Mouse (Mus musculus) hematopoietic stem cell, adult 5-6 weeks (primary cell): Measurements from ENCODE around the gene Traf2. TPM values are rescaled to one million over a fixed set of nuclear protein-coding genes. Genes with fewer than 3 reads are reported as not detected.

Source experiments
- ATAC-seq, 2 experiments: fragments of 125-278 bp in 1 of 2; replicated peaks in 1 of 2; 2 replicates each; pipeline ENCODE4 v1.8.0; 2016 to 2017; ENCODE audit warnings: inconsistent platforms in 2 of 2, mild to moderate bottlenecking in 2 of 2, moderate number of reproducible peaks in 2 of 2, low read depth in 1 of 2, moderate TSS enrichment in 1 of 2; ENCODE audit not compliant: low FRiP score in 2 of 2, poor library complexity in 2 of 2, severe bottlenecking in 2 of 2, insufficient read depth in 1 of 2, low TSS enrichment in 1 of 2
- total RNA-seq: library from RNA; stranded (forward); fragments of 172-1452, 232-1000 nt; gene quantifications from 2 replicates; pipeline ENCODE4 v1.2.3, GENCODE M21; 2017

The Traf2 gene
- 18.0 and 20.2 TPM in 2 replicates for total RNA-seq

DNA sequence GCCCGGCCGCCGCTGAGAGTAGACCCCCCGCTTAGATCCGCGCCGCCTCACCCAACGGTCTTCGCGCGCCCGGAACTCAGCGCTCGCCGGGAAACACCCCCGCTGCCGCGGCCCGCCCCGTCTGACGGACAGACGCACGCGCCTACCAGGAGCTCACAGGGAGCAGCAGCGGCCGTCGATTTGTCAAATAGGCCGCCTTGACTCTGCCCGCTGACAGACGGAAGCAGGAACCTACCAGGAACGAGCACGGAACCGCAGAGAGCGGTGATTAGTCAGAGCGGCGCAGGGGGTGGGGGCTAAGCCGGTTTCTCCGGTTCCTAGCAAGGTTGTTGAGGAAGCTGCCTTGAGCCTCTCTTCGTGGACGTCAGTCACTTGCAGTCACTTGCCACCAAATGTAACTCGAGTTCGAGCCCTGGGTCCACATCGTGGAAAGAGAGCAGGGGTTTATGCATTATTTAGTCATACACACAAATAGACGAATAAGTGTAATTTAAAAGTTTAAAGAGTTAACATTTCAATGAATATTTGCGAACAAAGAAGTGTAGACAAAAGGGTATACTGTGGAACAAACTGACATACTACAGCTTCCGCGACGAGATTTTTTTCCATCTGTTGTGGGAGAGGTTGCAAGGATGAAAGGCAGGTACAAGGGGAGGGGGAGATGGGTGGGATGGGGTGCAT is at the start of gene Traf2:
Traf2 (minus strand) TSS at position 130 of the 681 bp plus-strand sequence.
- peak; percentile 98 for ATAC-seq

- ATAC-seq, result peak; percentile 27 to 56; a peak in 1 of 4 replicates
Observed at GRCm38 (mm10) chr2:25591863-25592262, 45.1 kb upstream of the Traf2 start.

DNA sequence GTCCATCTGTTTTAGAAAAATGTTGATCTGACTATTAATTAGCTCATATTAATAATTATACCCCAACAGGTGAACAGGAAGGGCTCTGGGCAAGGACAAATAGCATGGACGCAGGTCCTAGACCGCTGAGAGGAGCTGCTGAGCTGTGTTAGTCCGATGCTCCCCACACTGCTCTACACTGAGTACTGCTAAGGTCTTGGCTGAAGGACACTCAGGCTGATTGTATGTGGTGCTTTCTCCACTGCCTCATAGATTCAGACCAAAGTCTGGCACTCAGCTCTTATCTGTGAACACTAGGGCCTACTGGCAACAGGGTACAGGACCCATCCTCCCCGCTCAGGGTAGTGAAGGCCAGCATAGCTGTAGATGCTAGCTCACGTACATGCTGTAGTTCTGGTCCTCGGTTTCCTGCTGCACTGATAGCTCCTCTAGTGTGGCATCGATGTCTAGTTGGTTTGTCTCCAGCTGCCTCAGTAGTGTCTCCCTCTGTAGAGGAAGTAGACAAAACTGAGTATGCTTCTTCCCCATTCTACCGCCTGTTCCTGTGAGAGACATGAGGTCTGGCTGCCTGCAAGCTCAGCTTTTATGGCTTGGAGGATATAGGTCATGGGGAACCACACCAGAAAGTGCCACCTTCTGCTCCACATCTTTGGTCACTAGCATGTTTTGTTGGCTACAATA is 41.6 kb upstream of the Traf2 start:
- ATAC-seq, result no peak

GRCm38 (mm10) chr2:25587290-25587689 is 40.5 kb upstream of the Traf2 start:
- no peak for ATAC-seq

- no peak for ATAC-seq
Observed at GRCm38 (mm10) chr2:25585601-25586000, 38.9 kb upstream of the Traf2 start.

- no peak for ATAC-seq
Observed at GRCm38 (mm10) chr2:25584856-25585255, 38.1 kb upstream of the Traf2 start.

DNA sequence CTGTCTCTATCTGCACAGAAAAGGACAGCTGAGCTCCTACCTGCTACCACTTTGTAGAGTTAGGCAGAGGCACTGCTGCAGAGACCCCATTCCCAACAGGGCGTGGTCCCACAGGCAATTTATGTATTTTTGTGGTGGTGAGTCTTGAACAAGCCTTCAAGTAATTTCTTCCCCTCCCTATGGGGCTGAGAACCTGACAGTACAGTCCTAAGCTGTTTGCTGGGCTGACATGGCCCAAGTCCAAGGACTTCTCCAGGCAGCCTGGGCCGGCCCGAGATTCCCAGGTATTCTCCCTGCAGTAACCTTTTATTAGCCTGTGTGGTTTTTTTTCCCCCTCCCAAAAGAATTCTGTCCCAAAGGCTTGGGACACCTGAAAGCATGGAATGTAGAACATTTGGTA is 37.4 kb upstream of the Traf2 start:
- ATAC-seq, result no peak

DNA sequence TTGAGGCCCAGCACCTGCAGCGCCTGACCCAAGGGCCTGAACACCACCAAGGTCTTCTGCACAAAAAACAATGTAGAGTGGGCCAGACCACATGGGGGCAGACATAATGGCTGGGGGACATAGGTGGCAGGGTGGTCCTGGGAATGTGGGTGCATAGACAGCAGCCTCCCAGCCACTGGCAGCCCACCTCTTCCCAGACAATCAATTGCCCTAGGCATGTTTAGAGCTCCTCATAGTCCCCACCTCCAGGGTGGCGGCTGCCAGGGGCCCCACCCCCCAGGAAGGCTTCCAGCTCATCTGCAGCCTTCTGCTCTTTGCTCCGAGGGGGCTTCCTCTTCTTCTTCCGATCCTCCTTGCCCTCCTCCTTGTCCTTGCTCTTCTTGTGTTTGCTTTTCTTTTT is 36.8 kb upstream of the Traf2 start:
- no peak for ATAC-seq

DNA sequence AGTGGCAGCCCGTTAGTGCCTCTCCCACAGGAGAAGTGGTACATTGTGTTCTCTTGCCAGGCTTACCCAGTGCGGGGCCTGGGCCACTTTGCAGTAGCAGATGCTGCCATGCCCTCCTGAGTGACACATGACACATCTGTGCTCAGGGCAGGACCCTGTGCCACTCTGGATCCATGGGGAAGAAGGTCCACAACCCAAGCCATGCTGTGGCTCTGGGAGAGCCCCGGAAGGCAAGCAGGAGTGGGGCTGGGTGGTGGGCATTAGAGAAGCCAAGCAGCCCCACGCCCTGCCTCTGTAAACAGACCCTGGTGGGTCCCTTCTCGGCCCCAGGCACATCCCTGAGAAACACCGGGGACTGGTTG is 36.4 kb upstream of the Traf2 start:
- no peak for ATAC-seq

- peak; percentile 40 to 41; a peak in 3 of 4 replicates for ATAC-seq
Observed at GRCm38 (mm10) chr2:25582466-25583119, 35.9 kb upstream of the Traf2 start.

DNA sequence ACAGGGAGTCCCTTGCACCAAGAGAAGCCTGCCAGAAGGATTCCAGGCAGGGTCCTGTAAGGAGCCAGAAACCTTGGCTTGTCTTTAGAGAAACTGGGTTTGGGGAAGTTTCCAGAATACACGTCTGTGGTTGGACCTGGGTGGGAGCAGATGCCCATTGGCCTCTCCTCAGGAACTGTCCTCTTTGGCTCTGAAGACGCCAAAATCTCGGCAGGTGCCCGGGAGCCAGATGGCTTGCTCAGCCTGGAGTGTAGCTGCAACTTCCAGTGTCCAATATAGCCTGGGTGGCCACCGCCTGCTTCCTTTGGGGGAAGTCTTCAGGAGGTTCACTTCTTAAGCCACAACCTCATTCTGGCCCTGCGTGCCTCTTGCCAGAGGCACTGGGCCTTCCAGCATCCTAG is 35.2 kb upstream of the Traf2 start:
- ATAC-seq, result peak; percentile 9 to 24; a peak in 1 of 4 replicates

GRCm38 (mm10) chr2:25581294-25581864 is 34.6 kb upstream of the Traf2 start, which contains the start of gene Ajm1:
Gene Ajm1, minus strand, starts transcription at chr2:25581757.
- peak; percentile 59 to 78 for ATAC-seq

DNA sequence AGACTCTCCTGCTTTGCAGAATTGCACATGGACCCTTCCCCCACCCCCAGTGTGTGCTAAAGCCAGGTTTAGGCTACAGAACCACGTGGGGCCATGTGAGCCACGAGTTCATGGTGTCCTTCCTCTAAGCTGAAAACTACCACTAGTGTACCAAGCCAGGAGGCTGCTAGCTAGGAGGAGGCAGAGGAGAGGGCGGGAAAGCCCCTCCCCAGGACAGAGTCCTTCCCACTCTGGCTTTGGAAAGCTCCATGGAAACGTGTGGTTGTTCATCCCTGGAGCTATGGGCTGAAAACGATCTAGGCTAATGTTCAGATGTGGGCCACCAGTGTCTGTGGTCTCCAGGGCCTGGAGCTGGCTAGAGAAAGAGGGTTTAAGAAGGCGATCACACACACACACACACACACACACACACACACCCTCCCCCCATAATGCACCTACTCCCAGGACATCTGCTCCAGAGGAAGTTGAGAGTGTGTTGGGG is 33.9 kb upstream of the Traf2 start:
- no peak for ATAC-seq

GRCm38 (mm10) chr2:25579737-25580460 is 33.2 kb upstream of the Traf2 start:
- ATAC-seq, result no peak

- no peak for ATAC-seq
Observed at GRCm38 (mm10) chr2:25578796-25579736, 32.3 kb upstream of the Traf2 start.

GRCm38 (mm10) chr2:25577951-25578795 is 31.4 kb upstream of the Traf2 start:
- no peak for ATAC-seq
